Mouse (Mus musculus): ENCODE measurements around the gene Nxph3. TPM values are rescaled to one million over a fixed set of nuclear protein-coding genes. Genes with fewer than 3 reads are reported as not detected.
A peak's percentile ranks its signal among the peaks of the same experiment; 100 is the strongest.

Gene Nxph3
- polyA plus RNA-seq (2012; rRNA removed) (0.03 and 0.08 TPM in 2 replicates), polyA plus RNA-seq (2014; fragmentation: Nextera tagmentation; extraction: Ambion mirVana) (not detected in 2 replicates)

DNA sequence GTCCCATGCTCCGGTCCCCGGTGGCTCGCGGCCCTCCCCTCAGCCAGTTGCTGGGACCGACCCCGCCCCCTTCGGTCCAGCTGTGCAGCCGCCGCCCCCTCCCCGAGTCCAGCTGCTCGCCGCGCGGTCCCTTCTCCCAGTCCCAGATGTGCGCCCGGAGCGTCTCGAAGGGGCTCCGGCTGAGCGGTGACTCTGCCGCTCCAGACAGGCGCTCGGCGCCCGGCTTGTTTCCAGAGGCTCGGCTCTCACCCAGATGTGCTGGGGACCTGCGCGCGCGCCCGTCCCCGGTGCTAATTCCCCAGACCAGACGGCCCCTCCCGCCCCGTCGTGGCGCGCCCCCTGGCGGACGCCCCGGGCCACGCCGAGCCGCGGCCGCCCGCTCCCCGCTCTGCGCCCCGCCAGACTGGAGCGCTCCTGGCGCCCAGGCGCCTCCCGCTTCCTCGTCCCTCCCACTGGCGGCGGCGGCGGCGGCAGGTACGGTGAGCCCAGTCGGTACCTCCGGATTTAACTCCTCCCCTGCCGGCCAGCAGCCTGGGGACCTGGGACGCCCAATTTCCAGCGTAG lies at the start of gene Nxph3:
TSS of gene Nxph3 (minus strand) at position 273 of the 564 bp plus-strand sequence.
- ATAC-seq (ENCODE audit: insufficient read depth), result no peak
- under 1% methylated on average over 63 of the region's 66 CpGs for WGBS (ENCODE audit: insufficient replicate concordance)

GRCm38 (mm10) chr11:95563849-95564248 lies 49.5 kb upstream of the Nxph3 start:
- 71% methylated on average over 5 of the region's 5 CpGs for WGBS (ENCODE audit: insufficient replicate concordance)
- DNase-seq (ENCODE audit: low read depth in 3 of 3, low spot score in 3 of 3), result no peak
- H3K9ac ChIP-seq (replicated peaks), result no peak overlapping the region
- H3K27me3 ChIP-seq (ENCODE audit: control insufficient read depth, insufficient read depth, low read length), result no peaks in the 10 kb centered on the region
- H3K9me3 ChIP-seq (ENCODE audit: control insufficient read depth, low read length), result no peaks in the 10 kb centered on the region
- H3K4me2 ChIP-seq (ENCODE audit: low read depth), result no peak overlapping the region
- no peak overlapping the region for H3K4me3 ChIP-seq (ENCODE audit: insufficient read depth in 1 of 2, low read depth in 2 of 2, low read length in 2 of 2)
- TF ChIP-seq CTCF (IDR thresholded peaks at IDR 0.05; ENCODE audit: low read depth), result peak; percentile 24; the same call in 1 of the 2 replicates
- TF ChIP-seq EP300 (IDR thresholded peaks at IDR 0.05; ENCODE audit: low read depth), result no peak
- H3K36me3 ChIP-seq (replicated peaks; ENCODE audit: control insufficient read depth, insufficient read depth, low read depth), result no peaks in the 10 kb centered on the region
- no peak for ATAC-seq (ENCODE audit: insufficient read depth)
- no peak overlapping the region for H3K27ac ChIP-seq
- no peaks in the 10 kb centered on the region for H3K4me1 ChIP-seq (replicated peaks; ENCODE audit: control insufficient read depth in 2 of 2, insufficient read depth in 2 of 2, low read length in 1 of 2)

More for the DNA sequence above, at the start of gene Nxph3:
- Histone ChIP-seq H3K4me2 (ENCODE audit: low read depth) (peak within 1 kb of the TSS; percentile 39), H3K9ac (replicated peaks) (no peak within 1 kb of the TSS), H3K9me3 (ENCODE audit: control insufficient read depth, low read length) (no peaks in the 10 kb centered on the region), H3K4me1 (replicated peaks; ENCODE audit: control insufficient read depth in 2 of 2, insufficient read depth in 2 of 2, low read length in 1 of 2) (no peaks in the 10 kb centered on the region), H3K27me3 (ENCODE audit: control insufficient read depth, insufficient read depth, low read length) (peaks cover 53% of the 10 kb centered on the region), H3K4me3 (ENCODE audit: insufficient read depth in 1 of 2, low read depth in 2 of 2, low read length in 2 of 2) (peak within 1 kb of the TSS; percentile 5 to 41), H3K36me3 (replicated peaks; ENCODE audit: control insufficient read depth, insufficient read depth, low read depth) (no peaks in the 10 kb centered on the region), H3K27ac (no peak within 1 kb of the TSS)
- TF ChIP-seq EP300 (IDR thresholded peaks at IDR 0.05; ENCODE audit: low read depth) (no peak), CTCF (IDR thresholded peaks at IDR 0.05; ENCODE audit: low read depth) (peak; percentile 27; the same call in 1 of the 2 replicates)
- peak in 2 of 3 experiments; percentile 10 to 14 for DNase-seq (ENCODE audit: low read depth in 3 of 3, low spot score in 3 of 3)

GRCm38 (mm10) chr11:95560773-95561172 lies 46.4 kb upstream of the Nxph3 start:
- ATAC-seq (ENCODE audit: insufficient read depth) (no peak), DNase-seq (ENCODE audit: low read depth in 3 of 3, low spot score in 3 of 3) (no peak)
- H3K36me3 ChIP-seq (replicated peaks; ENCODE audit: control insufficient read depth, insufficient read depth, low read depth), result no peaks in the 10 kb centered on the region
- H3K4me2 ChIP-seq (ENCODE audit: low read depth), result no peak overlapping the region
- no peaks in the 10 kb centered on the region for H3K4me1 ChIP-seq (replicated peaks; ENCODE audit: control insufficient read depth in 2 of 2, insufficient read depth in 2 of 2, low read length in 1 of 2)
- no peak overlapping the region for H3K9ac ChIP-seq (replicated peaks)
- no peak overlapping the region for H3K27ac ChIP-seq
- TF ChIP-seq CTCF (IDR thresholded peaks at IDR 0.05; ENCODE audit: low read depth) (no peak), EP300 (IDR thresholded peaks at IDR 0.05; ENCODE audit: low read depth) (no peak)
- H3K4me3 ChIP-seq (ENCODE audit: insufficient read depth in 1 of 2, low read depth in 2 of 2, low read length in 2 of 2), result no peak overlapping the region
- H3K27me3 ChIP-seq (ENCODE audit: control insufficient read depth, insufficient read depth, low read length), result no peaks in the 10 kb centered on the region
- WGBS (ENCODE audit: insufficient replicate concordance), result 32% methylated on average over 3 of the region's 3 CpGs
- no peaks in the 10 kb centered on the region for H3K9me3 ChIP-seq (ENCODE audit: control insufficient read depth, low read length)

DNA sequence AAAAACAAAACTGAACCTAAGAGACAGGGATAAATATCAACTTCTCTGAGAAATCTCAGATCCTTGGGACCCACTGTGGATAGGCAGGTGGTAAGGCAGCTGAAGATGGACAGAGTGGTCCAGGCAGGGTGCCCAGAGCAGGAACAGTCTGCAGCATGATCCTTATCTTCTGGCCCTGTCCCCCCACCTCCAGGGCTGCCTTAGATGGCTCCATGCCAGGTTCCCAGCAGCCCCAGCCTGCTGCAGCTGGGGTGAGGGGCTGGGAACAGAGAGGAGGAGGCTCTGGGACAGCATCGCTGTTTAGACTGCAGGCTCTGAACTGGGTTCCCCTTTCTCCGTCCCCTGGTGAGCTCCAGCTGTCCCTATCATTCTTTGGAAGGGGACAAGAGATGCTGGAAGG lies 45.4 kb upstream of the Nxph3 start:
- no peak overlapping the region for H3K4me2 ChIP-seq (ENCODE audit: low read depth)
- 49% methylated on average over 2 of the region's 2 CpGs for WGBS (ENCODE audit: insufficient replicate concordance)
- H3K4me1 ChIP-seq (replicated peaks; ENCODE audit: control insufficient read depth in 2 of 2, insufficient read depth in 2 of 2, low read length in 1 of 2), result no peaks in the 10 kb centered on the region
- no peak overlapping the region for H3K27ac ChIP-seq
- H3K4me3 ChIP-seq (ENCODE audit: insufficient read depth in 1 of 2, low read depth in 2 of 2, low read length in 2 of 2), result no peak overlapping the region
- H3K27me3 ChIP-seq (ENCODE audit: control insufficient read depth, insufficient read depth, low read length), result no peaks in the 10 kb centered on the region
- H3K9ac ChIP-seq (replicated peaks), result no peak overlapping the region
- DNase-seq (ENCODE audit: low read depth in 3 of 3, low spot score in 3 of 3) (no peak), ATAC-seq (ENCODE audit: insufficient read depth) (no peak)
- H3K36me3 ChIP-seq (replicated peaks; ENCODE audit: control insufficient read depth, insufficient read depth, low read depth), result no peaks in the 10 kb centered on the region
- TF ChIP-seq EP300 (IDR thresholded peaks at IDR 0.05; ENCODE audit: low read depth) (no peak), CTCF (IDR thresholded peaks at IDR 0.05; ENCODE audit: low read depth) (no peak)
- no peaks in the 10 kb centered on the region for H3K9me3 ChIP-seq (ENCODE audit: control insufficient read depth, low read length)

GRCm38 (mm10) chr11:95557719-95558118 lies 43.3 kb upstream of the Nxph3 start:
- TF ChIP-seq EP300 (IDR thresholded peaks at IDR 0.05; ENCODE audit: low read depth) (no peak), CTCF (IDR thresholded peaks at IDR 0.05; ENCODE audit: low read depth) (no peak)
- no peaks in the 10 kb centered on the region for H3K36me3 ChIP-seq (replicated peaks; ENCODE audit: control insufficient read depth, insufficient read depth, low read depth)
- WGBS (ENCODE audit: insufficient replicate concordance), result 40% methylated on average over 6 of the region's 6 CpGs

More at GRCm38 (mm10) chr11:95557719-95558118, 43.3 kb upstream of the Nxph3 start:
- H3K27me3 ChIP-seq (ENCODE audit: control insufficient read depth, insufficient read depth, low read length), result no peaks in the 10 kb centered on the region
- H3K4me1 ChIP-seq (replicated peaks; ENCODE audit: control insufficient read depth in 2 of 2, insufficient read depth in 2 of 2, low read length in 1 of 2), result no peaks in the 10 kb centered on the region
- H3K27ac ChIP-seq, result no peak overlapping the region
- no peak overlapping the region for H3K4me2 ChIP-seq (ENCODE audit: low read depth)
- H3K4me3 ChIP-seq (ENCODE audit: insufficient read depth in 1 of 2, low read depth in 2 of 2, low read length in 2 of 2), result no peak overlapping the region
- DNase-seq (ENCODE audit: low read depth in 3 of 3, low spot score in 3 of 3), result no peak
- H3K9ac ChIP-seq (replicated peaks), result no peak overlapping the region
- no peaks in the 10 kb centered on the region for H3K9me3 ChIP-seq (ENCODE audit: control insufficient read depth, low read length)
- ATAC-seq (ENCODE audit: insufficient read depth), result no peak

Measured in liver, embryonic 14.5 days (tissue).